ENCODE assay signal across 13 mouse cellular contexts in genomic region chr13:108497768-108498167, GRCm38 (mm10). TPM values are rescaled to one million over a fixed set of nuclear protein-coding genes. Genes with fewer than 3 reads are reported as not detected.
DNase-seq lines count a peak whose midpoint lies in the region; ATAC-seq and TF ChIP-seq lines count a peak whose summit lies in the region.
"Had no signal": no experiment of that assay in that cellular context is flagged by ENCODE, and none has a peak within 500 bp of the region (broad histone marks: within the 10 kb centered on the region; RNA-seq: fewer than 3 reads in every experiment).

No protein-coding gene starts in this region.

- no peak for DNase-seq in gastrocnemius, adult 2 months
- DNase-seq in gastrocnemius, postnatal 25 days = no peak
- DNase-seq in kidney, postnatal 0 days (ENCODE audit: low spot score) = peak; percentile 36
- no peak for DNase-seq in kidney, adult 11 months
- no peak for DNase-seq in ovary, adult 18-20 months (ENCODE audit: low spot score)
- DNase-seq: adrenal gland, postnatal 14 days; cerebellum, adult 11-12 months; layer of hippocampus, adult 9-11 months; thymus, adult 18-20 months had no signal

- H3K9ac ChIP-seq in kidney, postnatal 0 days (ENCODE audit: low read depth, low read length) = no peak overlapping the region
- H3K9ac ChIP-seq in intestine, postnatal 0 days (ENCODE audit: low read depth, low read length) = peak overlapping the region; percentile 63
- no peak overlapping the region for H3K9ac ChIP-seq in forebrain, embryonic 16.5 days (replicated peaks; ENCODE audit: low read depth, low read length)

- ATAC-seq in kidney, postnatal 0 days (replicated peaks; ENCODE audit: low FRiP score, low read depth) = no peak
- no peak for ATAC-seq in intestine, postnatal 0 days
- no peak for ATAC-seq in forebrain, embryonic 16.5 days

- no peak for TF ChIP-seq CTCF in gastrocnemius, adult 2 months (IDR thresholded peaks at IDR 0.05)
- no peak for TF ChIP-seq CTCF in kidney, postnatal 0 days (IDR thresholded peaks at IDR 0.05; ENCODE audit: low read depth)
- no peak for TF ChIP-seq CTCF in bone marrow macrophage, adult 2 months (IDR thresholded peaks at IDR 0.05; ENCODE audit: low read depth, low read length)
- TF ChIP-seq CTCF in intestine, postnatal 0 days (IDR thresholded peaks at IDR 0.05; ENCODE audit: low read depth) = no peak

- H3K27ac ChIP-seq in gastrocnemius, adult 2 months = peak overlapping the region; percentile 24
- H3K27ac ChIP-seq in kidney, postnatal 0 days = no peak overlapping the region
- H3K27ac ChIP-seq in bone marrow macrophage, adult 2 months (ENCODE audit: insufficient read depth, low read depth, low read length) = no peak overlapping the region
- H3K27ac ChIP-seq in intestine, postnatal 0 days (ENCODE audit: low read depth, low read length) = peak overlapping the region; percentile 96
- no peak overlapping the region for H3K27ac ChIP-seq in forebrain, embryonic 16.5 days (ENCODE audit: low read length)

- peak overlapping the region; percentile 58 for H3K4me3 ChIP-seq in gastrocnemius, adult 2 months
- no peak overlapping the region for H3K4me3 ChIP-seq in kidney, postnatal 0 days (replicated peaks; ENCODE audit: low read depth, low read length)
- H3K4me3 ChIP-seq in bone marrow macrophage, adult 2 months (ENCODE audit: insufficient read depth, low read length) = peak overlapping the region; percentile 30; the same call in 1 of the 2 replicates
- peak overlapping the region; percentile 36 for H3K4me3 ChIP-seq in intestine, postnatal 0 days (ENCODE audit: low read depth, low read length)
- H3K4me3 ChIP-seq in forebrain, embryonic 16.5 days (replicated peaks; ENCODE audit: low read length) = no peak overlapping the region
- H3K4me3 ChIP-seq: myocyte had no signal

- 60% methylated on average over 8 of the region's 8 CpGs for WGBS in kidney, postnatal 0 days
- 21% methylated on average over 8 of the region's 8 CpGs for WGBS in intestine, postnatal 0 days
- 83% methylated on average over 8 of the region's 8 CpGs for WGBS in forebrain, embryonic 16.5 days

- H3K4me2 ChIP-seq in kidney, postnatal 0 days (ENCODE audit: low read length) = peak overlapping the region; percentile 41; the same call in 1 of the 2 replicates
- peak overlapping the region; percentile 73 for H3K4me2 ChIP-seq in intestine, postnatal 0 days (replicated peaks; ENCODE audit: low read depth)
- H3K4me2 ChIP-seq in forebrain, embryonic 16.5 days (ENCODE audit: low read length) = no peak overlapping the region

- intact Hi-C loops in gastrocnemius, adult 2 months (cut with DNase I) = no loop called here

- no peak for TF ChIP-seq POLR2A in bone marrow macrophage, adult 2 months (IDR thresholded peaks at IDR 0.05; ENCODE audit: borderline replicate concordance, low read depth, low read length)

- no peaks in the 10 kb centered on the region for H3K36me3 ChIP-seq in kidney, postnatal 0 days (ENCODE audit: insufficient read depth, low read length)
- no peaks in the 10 kb centered on the region for H3K36me3 ChIP-seq in intestine, postnatal 0 days (ENCODE audit: control insufficient read depth, insufficient read depth)
- H3K36me3 ChIP-seq in forebrain, embryonic 16.5 days (ENCODE audit: control insufficient read depth, insufficient read depth) = no peaks in the 10 kb centered on the region

- H3K27me3 ChIP-seq in kidney, postnatal 0 days (ENCODE audit: insufficient read depth, low read length) = no peaks in the 10 kb centered on the region
- no peaks in the 10 kb centered on the region for H3K27me3 ChIP-seq in intestine, postnatal 0 days (replicated peaks; ENCODE audit: control insufficient read depth, insufficient read depth, low read length)
- no peaks in the 10 kb centered on the region for H3K27me3 ChIP-seq in forebrain, embryonic 16.5 days (replicated peaks; ENCODE audit: control insufficient read depth, insufficient read depth, low read length)

- no peaks in the 10 kb centered on the region for H3K4me1 ChIP-seq in kidney, postnatal 0 days (replicated peaks; ENCODE audit: insufficient read depth, low read length)
- H3K4me1 ChIP-seq in bone marrow macrophage, adult 2 months (ENCODE audit: control insufficient read depth, insufficient read depth, low read length) = peaks cover 6% of the 10 kb centered on the region; the same call in 1 of the 2 replicates
- no peaks in the 10 kb centered on the region for H3K4me1 ChIP-seq in intestine, postnatal 0 days (replicated peaks; ENCODE audit: control insufficient read depth, insufficient read depth, low read length)
- H3K4me1 ChIP-seq in forebrain, embryonic 16.5 days (replicated peaks; ENCODE audit: control insufficient read depth, insufficient read depth, low read length) = no peaks in the 10 kb centered on the region

- H3K9me3 ChIP-seq in kidney, postnatal 0 days (replicated peaks; ENCODE audit: low read length) = no peaks in the 10 kb centered on the region
- H3K9me3 ChIP-seq in intestine, postnatal 0 days (ENCODE audit: control insufficient read depth) = no peaks in the 10 kb centered on the region
- H3K9me3 ChIP-seq in forebrain, embryonic 16.5 days (ENCODE audit: control insufficient read depth, low read length) = no peaks in the 10 kb centered on the region

RNA-seq across cellular contexts. Expression of gene Pde4d, which starts 48.0 kb away (rescaled TPM):
- total RNA-seq in gastrocnemius, adult 2 months (2021) = 100 to 1,000 TPM; 239 to 330 TPM
- total RNA-seq in gastrocnemius, postnatal 25 days (2021) = 100 to 1,000 TPM; 153 to 164 TPM
- 7.1 and 8.5 TPM in 2 replicates for polyA plus RNA-seq in kidney, postnatal 0 days (2015; fragmentation: Nextera tagmentation; extraction: Ambion mirVana)
- polyA plus RNA-seq in bone marrow macrophage, adult 2 months (2012; ENCODE audit: insufficient read depth, insufficient read length, missing spikeins) = 1.8 and 2.1 TPM in 2 replicates
- polyA plus RNA-seq in intestine, postnatal 0 days (2015; fragmentation: Nextera tagmentation; extraction: Ambion mirVana) = 17.8 and 22.0 TPM in 2 replicates
- polyA plus RNA-seq in forebrain, embryonic 16.5 days (2015; fragmentation: Nextera tagmentation; extraction: Ambion mirVana) = 16.0 and 20.5 TPM in 2 replicates

Comparison
In these comparisons a context has a peak if more than half of its experiments do, and no peak if none do; other contexts are left out.
1. H3K27ac ChIP-seq: peak in gastrocnemius, adult 2 months (single experiment) and intestine, postnatal 0 days (single experiment); none in kidney, postnatal 0 days (single experiment), bone marrow macrophage, adult 2 months (single experiment) and forebrain, embryonic 16.5 days (single experiment).
2. H3K4me3 ChIP-seq: peak in gastrocnemius, adult 2 months (single experiment), bone marrow macrophage, adult 2 months (single experiment) and intestine, postnatal 0 days (single experiment); none in kidney, postnatal 0 days (single experiment) and forebrain, embryonic 16.5 days (single experiment).